Mouse (Mus musculus) liver, embryonic 11.5 days (tissue): ENCODE results near the gene Snd1. TPM values are rescaled to one million over a fixed set of nuclear protein-coding genes. Genes with fewer than 3 reads are reported as not detected.
A peak's percentile ranks its signal among the peaks of the same experiment; 100 is the strongest.

ENCODE experiments used
- ATAC-seq: fragments of 200-750 bp; cut with Nextera tagmentation; replicated peaks from 2 replicates; pipeline ENCODE4 v1.8.0; 2017; ENCODE audit warnings: moderate number of reproducible peaks, mild to moderate bottlenecking, moderate TSS enrichment, moderate library complexity; ENCODE audit not compliant: low FRiP score
- DNase-seq: peaks from one replicate; pipeline ENCODE4 v3.0.0-alpha.2; 2017; ENCODE audit warnings: low spot score
- H3K27ac ChIP-seq: fragments of 300-500 bp; sonication (generic); 2 replicates; pipeline ENCODE4 v1.5.1; 2014; ENCODE audit warnings: mild to moderate bottlenecking, low read depth, low read length, control low read depth
- H3K27me3 ChIP-seq: fragments of 300-500 bp; sonication (generic); replicated peaks from 2 replicates; pipeline ENCODE4 v1.6.1; 2014; ENCODE audit warnings: low read length, mixed read lengths; ENCODE audit not compliant: control insufficient read depth, insufficient read depth
- H3K36me3 ChIP-seq: fragments of 300-500 bp; sonication (generic); 2 replicates; pipeline ENCODE4 v1.6.1; 2014; ENCODE audit warnings: mild to moderate bottlenecking, low read length, moderate library complexity, mixed read lengths; ENCODE audit not compliant: control insufficient read depth, insufficient read depth
- H3K4me1 ChIP-seq: fragments of 300-500 bp; sonication (generic); replicated peaks from 2 replicates; pipeline ENCODE4 v1.6.1; 2014; ENCODE audit warnings: low read length, mixed read lengths; ENCODE audit not compliant: control insufficient read depth, insufficient read depth
- H3K4me2 ChIP-seq: fragments of 300-500 bp; sonication (generic); 2 replicates; pipeline ENCODE4 v1.6.1; 2014; ENCODE audit warnings: mild to moderate bottlenecking, control low read depth, moderate library complexity
- H3K4me3 ChIP-seq: fragments of 300-500 bp; sonication (generic); 2 replicates; pipeline ENCODE4 v1.5.1; 2014; ENCODE audit warnings: low read depth, low read length, control low read depth
- H3K9ac ChIP-seq: fragments of 300-500 bp; sonication (generic); 2 replicates; pipeline ENCODE4 v1.6.1; 2014; ENCODE audit warnings: low read depth, low read length, control low read depth
- H3K9me3 ChIP-seq: fragments of 300-500 bp; sonication (generic); 2 replicates; pipeline ENCODE4 v1.6.1; 2016; ENCODE audit warnings: low read length, inconsistent platforms, mixed read lengths; ENCODE audit not compliant: control insufficient read depth
- WGBS: fragments of 180-500 bp; shearing (Covaris S2); extraction: QIAGEN DNeasy Blood & Tissue Kit; methylation state at CpG from one replicate; pipeline ENCODE4 v1.1.7; 2014; 5-methylcytosine and 5-hydroxymethylcytosine counted together
- polyA plus RNA-seq: library from polyadenylated mRNA; unstranded; fragments of >200 nt; fragmentation: Nextera tagmentation; extraction: Ambion mirVana; gene quantifications from 2 replicates; pipeline ENCODE4 v1.2.1, GENCODE M21; 2014

Gene Snd1
- polyA plus RNA-seq, 1 experiment from 2014 or later: 107 TPM

- 28% methylated on average over 2 of the region's 2 CpGs for WGBS
- ATAC-seq (peak; percentile 61), DNase-seq (no peak)
- no peak overlapping the region for H3K4me3 ChIP-seq
- no peaks in the 10 kb centered on the region for H3K36me3 ChIP-seq
- H3K4me1 ChIP-seq: peaks cover 26% of the 10 kb centered on the region
- H3K9ac ChIP-seq: no peak overlapping the region
- H3K9me3 ChIP-seq: no peaks in the 10 kb centered on the region
- no peak overlapping the region for H3K27ac ChIP-seq
- H3K4me2 ChIP-seq: no peak overlapping the region
- no peaks in the 10 kb centered on the region for H3K27me3 ChIP-seq
Measured at GRCm38 (mm10) chr6:28857198-28858180, 382.6 kb downstream of the Snd1 start.

- Histone ChIP-seq H3K27me3 (no peaks in the 10 kb centered on the region), H3K27ac (no peak overlapping the region), H3K9me3 (no peaks in the 10 kb centered on the region), H3K36me3 (no peaks in the 10 kb centered on the region), H3K4me1 (peaks cover 26% of the 10 kb centered on the region), H3K4me2 (no peak overlapping the region), H3K4me3 (no peak overlapping the region), H3K9ac (no peak overlapping the region)
- DNase-seq: no peak
- ATAC-seq: no peak
- WGBS: 89% methylated on average over 2 of the region's 2 CpGs
Measured at GRCm38 (mm10) chr6:28859094-28859493, 384.2 kb downstream of the Snd1 start.

- Histone ChIP-seq H3K27ac (no peak overlapping the region), H3K36me3 (no peaks in the 10 kb centered on the region), H3K4me2 (no peak overlapping the region), H3K9ac (no peak overlapping the region), H3K4me1 (peaks cover 22% of the 10 kb centered on the region), H3K4me3 (no peak overlapping the region), H3K27me3 (no peaks in the 10 kb centered on the region), H3K9me3 (no peaks in the 10 kb centered on the region)
- no peak for DNase-seq
- no peak for ATAC-seq
- 75% methylated on average over 2 of the region's 2 CpGs for WGBS
Measured at GRCm38 (mm10) chr6:28860450-28860849, 385.5 kb downstream of the Snd1 start.

- peaks cover 20% of the 10 kb centered on the region for H3K4me1 ChIP-seq
- no peak for DNase-seq
Measured at GRCm38 (mm10) chr6:28860922-28861321, 386.0 kb downstream of the Snd1 start.

GRCm38 (mm10) chr6:28862304-28862703, 387.4 kb downstream of the Snd1 start:
- ATAC-seq (no peak), DNase-seq (no peak)
- Histone ChIP-seq H3K4me1 (peaks cover 9% of the 10 kb centered on the region), H3K9me3 (no peaks in the 10 kb centered on the region), H3K27me3 (no peaks in the 10 kb centered on the region), H3K36me3 (no peaks in the 10 kb centered on the region), H3K4me3 (no peak overlapping the region), H3K4me2 (no peak overlapping the region), H3K9ac (no peak overlapping the region), H3K27ac (no peak overlapping the region)
- 79% methylated on average over 8 of the region's 8 CpGs for WGBS

More at GRCm38 (mm10) chr6:28860922-28861321, 386.0 kb downstream of the Snd1 start:
- no peaks in the 10 kb centered on the region for H3K27me3 ChIP-seq
- no peak overlapping the region for H3K4me3 ChIP-seq
- no peak overlapping the region for H3K9ac ChIP-seq
- H3K4me2 ChIP-seq: no peak overlapping the region
- WGBS: 57% methylated on average over 2 of the region's 2 CpGs
- no peaks in the 10 kb centered on the region for H3K9me3 ChIP-seq
- no peak overlapping the region for H3K27ac ChIP-seq
- H3K36me3 ChIP-seq: no peaks in the 10 kb centered on the region
- ATAC-seq: no peak

GRCm38 (mm10) chr6:28864684-28865083, 389.7 kb downstream of the Snd1 start:
- no peak overlapping the region for H3K4me2 ChIP-seq
- no peak for DNase-seq
- H3K9ac ChIP-seq: no peak overlapping the region
- H3K4me3 ChIP-seq: no peak overlapping the region
- no peaks in the 10 kb centered on the region for H3K4me1 ChIP-seq
- H3K27ac ChIP-seq: no peak overlapping the region
- H3K9me3 ChIP-seq: no peaks in the 10 kb centered on the region
- no peak for ATAC-seq
- H3K36me3 ChIP-seq: no peaks in the 10 kb centered on the region
- no peaks in the 10 kb centered on the region for H3K27me3 ChIP-seq
- 58% methylated on average over 5 of the region's 5 CpGs for WGBS

- H3K27me3 ChIP-seq: no peaks in the 10 kb centered on the region
- WGBS: 91% methylated on average over 10 of the region's 10 CpGs
- H3K9ac ChIP-seq: no peak overlapping the region
- no peak for ATAC-seq
- H3K36me3 ChIP-seq: no peaks in the 10 kb centered on the region
- H3K27ac ChIP-seq: no peak overlapping the region
- no peaks in the 10 kb centered on the region for H3K4me1 ChIP-seq
- H3K4me3 ChIP-seq: no peak overlapping the region
- H3K4me2 ChIP-seq: no peak overlapping the region
- H3K9me3 ChIP-seq: no peaks in the 10 kb centered on the region
- DNase-seq: no peak
Measured at GRCm38 (mm10) chr6:28865112-28865511, 390.2 kb downstream of the Snd1 start.

GRCm38 (mm10) chr6:28866206-28866605, 391.3 kb downstream of the Snd1 start:
- no peaks in the 10 kb centered on the region for H3K27me3 ChIP-seq
- DNase-seq (no peak), ATAC-seq (no peak)
- no peaks in the 10 kb centered on the region for H3K9me3 ChIP-seq
- 92% methylated on average over 3 of the region's 3 CpGs for WGBS
- no peaks in the 10 kb centered on the region for H3K4me1 ChIP-seq
- no peaks in the 10 kb centered on the region for H3K36me3 ChIP-seq
- H3K9ac ChIP-seq: no peak overlapping the region
- H3K4me2 ChIP-seq: no peak overlapping the region
- no peak overlapping the region for H3K27ac ChIP-seq
- no peak overlapping the region for H3K4me3 ChIP-seq
